Mouse (Mus musculus): ENCODE results near the gene Serpinf1.

- TF ChIP-seq HCFC1 (IDR thresholded peaks at IDR 0.05; ENCODE audit: borderline replicate concordance, insufficient read depth, low read length), result no peak
- TF ChIP-seq MAFK (IDR thresholded peaks at IDR 0.05; ENCODE audit: insufficient read depth, low read depth, low read length), result no peak
- TF ChIP-seq CHD2 (IDR thresholded peaks at IDR 0.05; ENCODE audit: low read depth, low read length), result no peak
- TF ChIP-seq ZNF384 (IDR thresholded peaks at IDR 0.05; ENCODE audit: low read depth, low read length), result no peak
These were observed 6.7 kb upstream of the Serpinf1 start for GRCm38 (mm10) chr11:75429019-75429705.
